Mouse (Mus musculus) frontal cortex, postnatal 25 days (tissue): ENCODE measurements around the gene Coro1c.
"Not testable (repeated sequence)": the region's sequence is repeated elsewhere in the genome, so short reads cannot be mapped to it uniquely, and the experiment has no call there.

Experiments
- DNase-seq, 2 experiments: peaks; one replicate each; pipeline ENCODE4 v3.0.0; 2022; ENCODE audit warnings: low spot score in 2 of 2

Coro1c gene

GRCm38 (mm10) chr5:113828481-113828880, 80.1 kb downstream of the Coro1c start:
- no peak for DNase-seq

DNA sequence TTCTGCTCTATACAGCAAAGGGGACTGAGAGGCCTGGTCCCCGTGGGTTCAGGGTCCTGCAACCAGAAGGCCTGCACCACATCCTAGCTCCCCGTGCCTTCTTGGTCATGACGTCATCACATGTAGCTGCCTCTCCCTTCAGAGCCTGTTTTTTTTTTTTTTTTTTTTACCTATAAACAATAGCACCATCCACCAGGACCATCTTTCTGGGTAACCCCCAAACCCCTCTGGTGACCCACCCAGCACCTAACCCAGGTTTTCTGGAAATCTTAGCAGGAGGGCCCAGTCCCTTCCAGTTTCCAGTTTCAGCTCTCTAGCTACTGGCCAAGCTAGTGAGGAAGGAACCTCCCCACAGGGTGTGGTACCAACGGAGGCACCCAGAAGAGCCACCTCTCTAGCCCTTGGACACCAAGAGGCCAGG, 80.6 kb downstream of the Coro1c start:
- DNase-seq: no peak

- DNase-seq: no peak
These were observed 81.9 kb downstream of the Coro1c start for GRCm38 (mm10) chr5:113826619-113827018.

- no peak for DNase-seq
These were observed 83.0 kb downstream of the Coro1c start for GRCm38 (mm10) chr5:113825558-113825957.

DNA sequence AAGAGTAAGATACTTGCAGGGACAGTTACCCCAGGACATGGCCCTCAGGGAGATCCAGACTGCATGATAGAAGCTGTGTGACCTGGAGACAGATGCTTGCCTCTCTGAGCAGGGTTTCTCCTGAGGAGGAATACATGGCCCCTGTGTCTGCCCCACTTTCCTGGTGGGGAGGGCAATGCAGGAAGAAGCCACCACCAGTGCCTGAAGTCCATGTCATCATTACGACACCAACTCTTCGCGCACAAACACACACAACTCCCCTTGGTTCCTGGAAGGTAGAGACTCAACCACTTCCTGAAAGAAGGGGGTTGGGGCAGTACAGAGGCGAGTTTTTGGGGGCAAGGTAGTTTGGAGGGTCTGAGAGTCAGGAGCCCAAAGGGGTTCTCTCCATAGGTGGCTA, 84.3 kb downstream of the Coro1c start:
- no peak for DNase-seq

DNA sequence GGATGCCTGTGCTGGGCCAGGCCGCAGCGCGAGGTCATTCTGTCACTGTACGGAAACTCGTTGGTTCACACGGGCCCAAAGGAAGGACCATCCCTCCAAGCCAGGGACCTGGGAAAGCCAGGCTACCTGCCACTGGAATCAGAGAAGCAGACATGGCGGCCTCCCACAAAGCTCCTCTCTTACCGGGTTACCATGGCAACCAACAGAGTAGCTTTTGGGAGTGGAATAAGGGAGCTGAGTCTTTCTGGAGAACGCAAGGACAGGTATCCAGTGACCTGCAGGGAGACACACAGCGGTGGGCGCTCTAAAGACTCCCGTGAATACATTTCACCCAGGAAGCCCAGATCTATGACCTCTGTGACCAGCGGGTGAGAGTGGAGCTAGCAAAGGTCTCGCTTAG, 90.0 kb downstream of the Coro1c start:
- DNase-seq: no peak

- peak in 1 of 2 experiments; percentile 25 for DNase-seq
These were observed 92.9 kb downstream of the Coro1c start for GRCm38 (mm10) chr5:113815638-113816152.

- DNase-seq: no peak
These were observed 93.5 kb downstream of the Coro1c start for GRCm38 (mm10) chr5:113815041-113815389.

DNA sequence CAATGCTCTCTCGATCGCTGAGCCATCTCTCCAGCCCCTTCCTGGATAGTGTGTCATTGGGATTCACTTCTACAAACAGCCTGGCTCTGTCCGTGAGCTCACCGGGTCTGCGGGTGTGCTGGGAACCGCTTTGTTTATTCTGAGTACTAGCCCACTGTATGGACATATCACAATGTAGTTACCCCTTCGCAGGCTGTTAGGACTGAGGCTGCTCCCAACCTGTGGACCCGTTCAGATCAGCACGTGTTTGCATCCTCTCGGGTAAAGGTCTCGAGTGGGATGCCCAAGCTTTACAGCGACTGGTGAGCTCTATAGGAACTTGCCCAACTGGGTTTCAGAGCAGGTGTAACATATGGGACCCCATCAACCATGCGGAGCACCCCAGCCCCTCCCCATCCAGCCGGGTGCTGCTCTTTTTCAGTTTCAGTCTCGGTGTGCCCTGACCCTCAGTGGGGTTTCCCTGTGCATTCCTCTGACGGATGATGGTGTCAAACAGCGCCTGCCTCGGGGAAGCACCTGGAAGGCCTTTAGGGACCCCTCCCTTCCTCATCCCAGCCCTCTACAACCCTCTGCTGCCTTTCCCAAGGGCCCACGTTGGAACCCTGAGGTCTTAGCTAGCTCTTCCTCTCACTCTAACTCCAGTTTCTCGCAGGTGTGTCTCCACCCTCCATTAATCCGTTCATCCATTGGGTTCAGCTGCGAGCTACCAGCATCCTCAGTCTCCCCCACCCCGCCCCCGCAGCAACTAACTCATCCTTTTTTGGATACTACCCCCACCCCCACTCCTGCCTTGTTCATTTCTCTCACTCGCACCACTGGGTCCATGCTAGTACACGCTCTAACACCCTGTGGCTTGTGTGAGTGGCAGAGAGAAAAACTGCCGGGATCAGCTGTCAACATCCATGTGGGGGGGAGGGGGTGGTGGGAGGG, 94.2 kb downstream of the Coro1c start:
- DNase-seq: no peak

GRCm38 (mm10) chr5:113813608-113814007, 95.0 kb downstream of the Coro1c start:
- DNase-seq: no peak

DNA sequence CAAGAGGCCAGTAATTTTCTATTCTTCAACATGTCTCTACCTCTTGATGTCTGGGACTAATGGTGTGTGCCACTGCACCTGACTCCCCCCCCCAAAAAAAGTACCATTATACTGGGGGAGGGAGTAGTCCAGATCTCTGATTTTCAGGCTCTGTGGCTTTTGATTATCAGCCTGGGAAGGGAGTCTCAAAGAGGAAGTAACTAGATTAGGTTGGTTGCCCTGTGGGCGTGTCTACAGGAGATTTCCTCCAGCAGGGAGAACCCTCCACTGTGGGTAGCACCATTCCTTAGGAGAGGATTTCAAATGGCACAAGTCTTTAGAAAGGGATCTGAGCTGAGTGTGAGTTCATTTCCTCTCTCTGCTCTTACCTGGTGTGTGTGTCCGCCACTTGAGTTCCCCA, 95.9 kb downstream of the Coro1c start:
- DNase-seq: no peak

DNA sequence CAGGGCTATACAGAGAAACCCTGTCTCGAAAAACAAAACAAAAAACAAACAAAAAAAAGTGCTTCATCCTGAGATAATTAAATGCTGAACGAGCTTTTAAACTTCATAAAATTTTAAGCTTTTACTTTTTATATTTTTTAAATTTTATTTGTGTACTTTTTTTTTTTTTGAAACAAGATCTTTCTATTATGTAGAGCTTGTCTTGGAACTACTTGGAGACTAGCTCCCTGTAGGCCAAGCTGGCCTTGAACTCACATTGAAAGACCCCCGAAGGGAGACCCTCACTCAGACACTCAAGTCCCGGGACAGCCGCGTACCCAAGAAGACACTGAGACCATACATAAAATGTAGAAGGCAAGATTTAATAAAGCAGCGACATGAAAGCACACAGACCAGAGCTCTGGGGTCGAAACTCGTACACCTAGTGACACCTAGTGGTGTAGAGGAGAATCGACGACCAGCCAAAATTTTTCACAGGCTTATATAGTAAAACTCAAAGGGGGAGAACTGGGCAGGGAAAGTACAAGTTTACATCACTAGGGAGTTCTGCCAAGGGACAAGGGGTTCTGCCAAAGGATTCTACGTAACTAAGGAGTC, 96.6 kb downstream of the Coro1c start:
- DNase-seq: not testable (repeated sequence)

GRCm38 (mm10) chr5:113810111-113810510, 98.4 kb downstream of the Coro1c start:
- DNase-seq: no peak

DNA sequence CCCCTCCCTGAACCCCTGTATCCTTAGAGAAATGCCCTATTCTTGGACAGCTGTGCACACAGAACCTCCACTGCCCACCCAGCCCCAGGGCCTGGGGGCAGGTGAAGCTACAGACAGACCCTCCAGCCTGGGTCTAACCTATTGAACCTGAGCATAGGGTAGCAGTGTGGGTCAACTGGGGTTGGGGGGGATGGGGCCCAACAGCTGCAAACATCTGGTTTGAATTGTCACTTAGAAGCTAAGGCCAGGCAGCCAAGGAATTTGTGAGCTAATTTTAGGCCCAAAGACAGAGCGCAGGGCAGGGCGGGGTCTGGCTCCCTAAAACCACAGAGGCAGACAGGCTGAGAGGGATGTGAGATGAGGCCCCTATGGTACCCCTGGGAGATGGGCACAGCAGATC, 100.4 kb downstream of the Coro1c start:
- DNase-seq: no peak

DNA sequence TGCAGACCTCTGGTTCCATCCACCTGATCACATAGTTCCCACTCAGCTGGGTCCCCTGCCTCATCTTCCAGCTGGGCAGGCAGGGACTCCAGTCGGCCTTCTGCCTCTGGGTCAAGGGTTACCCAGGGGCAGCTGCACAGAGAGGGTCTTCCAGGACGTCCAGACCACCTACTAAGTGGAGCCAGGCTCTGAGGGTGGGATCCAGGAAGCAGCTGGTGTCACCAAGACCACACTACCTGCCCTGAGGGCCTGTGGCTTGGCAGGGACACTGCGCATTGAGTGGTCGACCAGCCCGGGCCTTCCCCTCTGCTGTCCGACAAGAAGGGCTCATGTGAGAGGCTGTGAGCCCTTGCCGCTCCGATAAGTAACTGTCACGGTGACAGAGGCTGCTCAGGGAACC, 100.8 kb downstream of the Coro1c start:
- no peak for DNase-seq

- no peak for DNase-seq
These were observed 102.1 kb downstream of the Coro1c start for GRCm38 (mm10) chr5:113806414-113806813.

GRCm38 (mm10) chr5:113805301-113805700, 103.3 kb downstream of the Coro1c start:
- no peak for DNase-seq

DNA sequence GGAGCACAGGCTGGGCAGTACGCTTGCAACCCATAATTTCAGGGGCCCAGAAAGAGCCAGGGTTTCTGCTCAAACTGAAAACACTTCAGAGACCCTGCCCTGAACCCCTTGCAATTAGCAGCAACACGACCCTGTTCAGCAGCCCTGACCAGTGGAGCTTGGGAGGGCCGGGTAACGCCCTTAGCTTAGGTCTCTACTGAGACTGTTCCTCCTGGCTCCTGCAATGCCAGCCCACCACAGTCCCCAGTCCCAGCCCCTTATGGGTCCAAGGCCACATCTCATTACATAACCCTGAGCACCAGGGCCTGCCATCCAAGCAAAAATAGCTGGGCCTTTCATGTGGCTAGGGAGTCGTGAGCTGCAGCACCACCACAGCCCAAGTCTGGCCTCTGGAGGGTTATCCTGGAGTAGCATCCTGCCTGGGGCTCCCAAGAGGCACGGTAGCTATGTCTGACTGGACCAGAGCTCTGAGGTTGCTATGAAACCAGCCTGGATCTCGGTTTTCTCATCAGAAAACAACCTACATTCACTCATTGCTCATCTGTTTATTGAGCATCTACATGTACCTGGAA, 104.1 kb downstream of the Coro1c start:
- DNase-seq: no peak

DNA sequence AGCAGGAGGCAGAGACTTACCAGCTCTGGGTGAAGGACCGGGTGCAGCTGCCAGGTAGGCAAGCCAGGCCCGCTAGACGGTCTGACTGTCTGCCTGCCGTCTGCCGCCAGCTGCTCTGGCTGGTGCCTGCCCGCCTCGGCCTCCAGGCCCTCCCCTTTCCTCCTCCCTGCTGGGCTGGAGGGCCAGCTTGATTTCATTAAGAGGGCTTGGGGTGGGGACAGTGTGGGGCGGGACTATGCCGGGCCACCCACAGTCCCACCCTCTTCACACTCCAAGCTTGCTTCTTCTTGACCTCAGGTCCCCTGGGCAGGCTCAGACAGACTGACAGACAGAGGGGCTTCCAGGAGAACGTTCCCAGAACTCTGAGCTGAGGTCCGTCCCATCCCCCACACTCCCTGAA, 108.3 kb downstream of the Coro1c start, which contains the start of gene Tmem119:
Gene Tmem119, minus strand, starts transcription at position 237 of the 400 bp plus-strand sequence.
- no peak for DNase-seq

DNA sequence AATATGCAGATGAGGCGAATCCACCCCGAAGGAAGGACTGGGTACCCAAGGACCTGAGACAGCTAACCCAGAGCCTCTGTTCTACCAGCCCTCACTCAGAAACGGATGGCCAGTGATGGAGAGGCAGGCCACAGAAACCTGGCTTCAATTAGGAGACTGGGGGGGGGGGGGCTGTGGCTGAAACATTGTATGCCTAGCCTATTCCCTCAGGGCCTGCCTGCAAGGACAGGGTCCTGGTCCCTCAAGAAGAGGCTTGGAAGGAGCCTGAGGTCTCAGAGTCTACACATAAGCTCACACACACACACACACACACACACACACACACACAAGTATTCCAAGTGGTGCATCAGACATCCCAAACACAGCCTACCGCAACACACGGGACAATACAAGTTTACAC, 108.9 kb downstream of the Coro1c start:
- DNase-seq: no peak

DNA sequence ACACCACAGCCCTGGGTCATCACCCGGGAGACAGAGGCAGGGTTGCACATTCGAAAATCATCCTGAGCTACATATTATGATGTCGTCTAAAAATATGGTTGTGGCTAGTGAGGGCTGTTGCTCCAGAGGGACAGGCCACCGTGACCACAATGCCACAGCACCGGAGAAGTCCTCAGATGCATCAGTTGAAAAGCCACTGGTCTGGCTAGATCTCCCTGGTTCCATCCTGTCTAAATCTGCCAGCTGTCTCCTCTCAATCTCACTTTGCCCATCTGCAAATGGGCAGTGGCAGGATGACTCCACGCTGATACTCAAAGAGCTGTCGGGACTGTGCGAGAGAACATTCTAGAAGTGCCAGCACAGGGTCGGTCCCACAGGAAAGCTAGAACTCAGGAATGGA, 110.0 kb downstream of the Coro1c start:
- DNase-seq: no peak

GRCm38 (mm10) chr5:113797149-113797882, 111.2 kb downstream of the Coro1c start:
- no peak for DNase-seq
